Mouse (Mus musculus) liver, embryonic 15.5 days (tissue): ENCODE measurements around the gene Atp8a2. TPM values are rescaled to one million over a fixed set of nuclear protein-coding genes. Genes with fewer than 3 reads are reported as not detected.

ENCODE experiments used
- ATAC-seq: fragments of 200-750 bp; cut with Nextera tagmentation; 2 replicates; pipeline ENCODE4 v1.8.0; 2017; ENCODE audit warnings: moderate number of reproducible peaks, mild to moderate bottlenecking, moderate library complexity; ENCODE audit not compliant: insufficient read depth
- H3K27ac ChIP-seq: fragments of 300-500 bp; sonication (generic); replicated peaks from 2 replicates; pipeline ENCODE4 v1.5.1; 2015; ENCODE audit warnings: mild to moderate bottlenecking, inconsistent platforms
- H3K27me3 ChIP-seq: fragments of 300-500 bp; sonication (generic); 2 replicates; pipeline ENCODE4 v1.6.1; 2015; ENCODE audit warnings: mild to moderate bottlenecking, inconsistent platforms
- H3K36me3 ChIP-seq: fragments of 300-500 bp; sonication (generic); replicated peaks from 2 replicates; pipeline ENCODE4 v1.6.1; 2015; ENCODE audit warnings: moderate library complexity, mild to moderate bottlenecking, inconsistent platforms
- H3K4me1 ChIP-seq: fragments of 300-500 bp; sonication (generic); replicated peaks from 2 replicates; pipeline ENCODE4 v1.6.1; 2015; ENCODE audit warnings: inconsistent platforms
- H3K4me2 ChIP-seq: fragments of 300-500 bp; sonication (generic); 2 replicates; pipeline ENCODE4 v1.6.1; 2015; ENCODE audit warnings: moderate library complexity, mild to moderate bottlenecking, inconsistent platforms
- H3K4me3 ChIP-seq: fragments of 300-500 bp; sonication (generic); replicated peaks from 2 replicates; pipeline ENCODE4 v1.5.1; 2015; ENCODE audit warnings: mild to moderate bottlenecking, inconsistent platforms
- H3K9ac ChIP-seq: fragments of 300-500 bp; sonication (generic); 2 replicates; pipeline ENCODE4 v1.6.1; 2015; ENCODE audit warnings: moderate library complexity, mild to moderate bottlenecking, inconsistent platforms
- H3K9me3 ChIP-seq: fragments of 300-500 bp; sonication (generic); replicated peaks from 2 replicates; pipeline ENCODE4 v1.6.1; 2016; ENCODE audit warnings: inconsistent platforms
- WGBS: fragments of 180-500 bp; shearing (Covaris S2); methylation state at CpG from one replicate; pipeline ENCODE4 v1.1.7; 2015; ENCODE audit warnings: mixed read lengths; ENCODE audit not compliant: insufficient replicate concordance; 5-methylcytosine and 5-hydroxymethylcytosine counted together
- polyA plus RNA-seq: library from polyadenylated mRNA; unstranded; fragments of >200 nt; fragmentation: Nextera tagmentation; extraction: Ambion mirVana; gene quantifications from 2 replicates; pipeline ENCODE4 v1.2.1, GENCODE M21; 2015

Gene Atp8a2
- polyA plus RNA-seq, 1 experiment from 2014 or later: 3.5 TPM

GRCm38 (mm10) chr14:59878248-59878647, 318.7 kb downstream of the Atp8a2 start:
- ATAC-seq: no peak
- Histone ChIP-seq H3K36me3 (no peaks in the 10 kb centered on the region), H3K4me1 (no peaks in the 10 kb centered on the region), H3K9me3 (no peaks in the 10 kb centered on the region), H3K4me2 (no peak overlapping the region), H3K27ac (no peak overlapping the region), H3K4me3 (no peak overlapping the region), H3K27me3 (no peaks in the 10 kb centered on the region), H3K9ac (no peak overlapping the region)
- 57% methylated on average over 3 of the region's 3 CpGs for WGBS

GRCm38 (mm10) chr14:59876525-59876924, 320.5 kb downstream of the Atp8a2 start:
- H3K27ac ChIP-seq: no peak overlapping the region
- H3K4me3 ChIP-seq: no peak overlapping the region
- H3K36me3 ChIP-seq: no peaks in the 10 kb centered on the region
- WGBS: 52% methylated on average over 2 of the region's 2 CpGs
- no peak for ATAC-seq
- no peak overlapping the region for H3K9ac ChIP-seq
- no peaks in the 10 kb centered on the region for H3K9me3 ChIP-seq
- H3K27me3 ChIP-seq: no peaks in the 10 kb centered on the region
- H3K4me1 ChIP-seq: no peaks in the 10 kb centered on the region
- H3K4me2 ChIP-seq: no peak overlapping the region

GRCm38 (mm10) chr14:59868369-59868768, 328.6 kb downstream of the Atp8a2 start:
- no peaks in the 10 kb centered on the region for H3K36me3 ChIP-seq

GRCm38 (mm10) chr14:59867749-59868148, 329.2 kb downstream of the Atp8a2 start:
- ATAC-seq: no peak
- no peak overlapping the region for H3K4me2 ChIP-seq
- no peaks in the 10 kb centered on the region for H3K36me3 ChIP-seq
- H3K9me3 ChIP-seq: no peaks in the 10 kb centered on the region
- no peak overlapping the region for H3K4me3 ChIP-seq
- no peaks in the 10 kb centered on the region for H3K4me1 ChIP-seq
- WGBS: 60% methylated on average over 7 of the region's 7 CpGs
- H3K27ac ChIP-seq: no peak overlapping the region
- no peak overlapping the region for H3K9ac ChIP-seq
- H3K27me3 ChIP-seq: no peaks in the 10 kb centered on the region

More at GRCm38 (mm10) chr14:59868369-59868768, 328.6 kb downstream of the Atp8a2 start:
- Histone ChIP-seq H3K4me2 (no peak overlapping the region), H3K27ac (no peak overlapping the region), H3K4me3 (no peak overlapping the region), H3K27me3 (no peaks in the 10 kb centered on the region), H3K9me3 (no peaks in the 10 kb centered on the region), H3K9ac (no peak overlapping the region), H3K4me1 (no peaks in the 10 kb centered on the region)
- 66% methylated on average over 7 of the region's 7 CpGs for WGBS
- ATAC-seq: no peak

- ATAC-seq: no peak
- H3K4me2 ChIP-seq: no peak overlapping the region
- H3K27ac ChIP-seq: no peak overlapping the region
- H3K4me3 ChIP-seq: no peak overlapping the region
- no peak overlapping the region for H3K9ac ChIP-seq
- H3K4me1 ChIP-seq: no peaks in the 10 kb centered on the region
- H3K9me3 ChIP-seq: no peaks in the 10 kb centered on the region
- no peaks in the 10 kb centered on the region for H3K27me3 ChIP-seq
- no peaks in the 10 kb centered on the region for H3K36me3 ChIP-seq
- WGBS: 46% methylated on average over 5 of the region's 5 CpGs
Measured at GRCm38 (mm10) chr14:59866001-59866400, 331.0 kb downstream of the Atp8a2 start.

- Histone ChIP-seq H3K27me3 (no peaks in the 10 kb centered on the region), H3K4me2 (no peak overlapping the region), H3K4me1 (no peaks in the 10 kb centered on the region), H3K27ac (no peak overlapping the region), H3K36me3 (no peaks in the 10 kb centered on the region), H3K9ac (no peak overlapping the region), H3K4me3 (no peak overlapping the region), H3K9me3 (no peaks in the 10 kb centered on the region)
- no peak for ATAC-seq
- 59% methylated on average over 4 of the region's 4 CpGs for WGBS
Measured at GRCm38 (mm10) chr14:59862351-59862750, 334.6 kb downstream of the Atp8a2 start.

- 75% methylated on average over 11 of the region's 11 CpGs for WGBS
Measured at GRCm38 (mm10) chr14:59859830-59860229, 337.1 kb downstream of the Atp8a2 start.

GRCm38 (mm10) chr14:59858501-59859225, 338.3 kb downstream of the Atp8a2 start:
- Histone ChIP-seq H3K4me3 (no peak overlapping the region), H3K27me3 (no peaks in the 10 kb centered on the region), H3K27ac (no peak overlapping the region), H3K4me1 (no peaks in the 10 kb centered on the region), H3K9ac (no peak overlapping the region), H3K4me2 (no peak overlapping the region), H3K36me3 (no peaks in the 10 kb centered on the region), H3K9me3 (no peaks in the 10 kb centered on the region)
- WGBS: 63% methylated on average over 6 of the region's 6 CpGs
- ATAC-seq: no peak

More at GRCm38 (mm10) chr14:59859830-59860229, 337.1 kb downstream of the Atp8a2 start:
- Histone ChIP-seq H3K27me3 (no peaks in the 10 kb centered on the region), H3K36me3 (no peaks in the 10 kb centered on the region), H3K27ac (no peak overlapping the region), H3K9ac (no peak overlapping the region), H3K4me3 (no peak overlapping the region), H3K9me3 (no peaks in the 10 kb centered on the region), H3K4me2 (no peak overlapping the region), H3K4me1 (no peaks in the 10 kb centered on the region)
- ATAC-seq: no peak

GRCm38 (mm10) chr14:59853139-59853538, 343.8 kb downstream of the Atp8a2 start:
- Histone ChIP-seq H3K4me1 (no peaks in the 10 kb centered on the region), H3K27ac (no peak overlapping the region), H3K4me2 (no peak overlapping the region), H3K36me3 (no peaks in the 10 kb centered on the region), H3K9ac (no peak overlapping the region), H3K27me3 (no peaks in the 10 kb centered on the region), H3K4me3 (no peak overlapping the region), H3K9me3 (no peaks in the 10 kb centered on the region)
- no peak for ATAC-seq
- WGBS: 35% methylated on average over 9 of the region's 9 CpGs

GRCm38 (mm10) chr14:59846609-59847375, 350.2 kb downstream of the Atp8a2 start:
- Histone ChIP-seq H3K27ac (no peak overlapping the region), H3K9ac (no peak overlapping the region), H3K36me3 (no peaks in the 10 kb centered on the region), H3K27me3 (no peaks in the 10 kb centered on the region), H3K4me2 (no peak overlapping the region), H3K4me3 (no peak overlapping the region), H3K4me1 (no peaks in the 10 kb centered on the region), H3K9me3 (no peaks in the 10 kb centered on the region)
- WGBS: 58% methylated on average over 14 of the region's 14 CpGs
- ATAC-seq: no peak

GRCm38 (mm10) chr14:59843264-59843942, 353.6 kb downstream of the Atp8a2 start:
- ATAC-seq: peak; percentile 68; the same call in 1 of the 2 replicates
- no peak overlapping the region for H3K27ac ChIP-seq
- H3K9ac ChIP-seq: no peak overlapping the region
- no peak overlapping the region for H3K4me2 ChIP-seq
- H3K9me3 ChIP-seq: no peaks in the 10 kb centered on the region
- H3K4me1 ChIP-seq: no peaks in the 10 kb centered on the region; the same call in 1 of the 2 replicates
- H3K27me3 ChIP-seq: no peaks in the 10 kb centered on the region
- H3K4me3 ChIP-seq: no peak overlapping the region
- H3K36me3 ChIP-seq: no peaks in the 10 kb centered on the region
- WGBS: 53% methylated on average over 6 of the region's 6 CpGs
